Mouse (Mus musculus) cerebellum, adult 11-12 months (tissue): Measurements from ENCODE around the gene Rag1.

Experiments
- DNase-seq: peaks from one replicate; pipeline ENCODE4 v3.0.0; 2022

The Rag1 gene

GRCm38 (mm10) chr2:101649114-101649671 lies at the start of gene Rag1, which contains the start of gene B230118H07Rik:
Rag1 (minus strand) TSS chr2:101649501.
B230118H07Rik (minus strand) TSS chr2:101649532.
- DNase-seq = peak; percentile 89

DNA sequence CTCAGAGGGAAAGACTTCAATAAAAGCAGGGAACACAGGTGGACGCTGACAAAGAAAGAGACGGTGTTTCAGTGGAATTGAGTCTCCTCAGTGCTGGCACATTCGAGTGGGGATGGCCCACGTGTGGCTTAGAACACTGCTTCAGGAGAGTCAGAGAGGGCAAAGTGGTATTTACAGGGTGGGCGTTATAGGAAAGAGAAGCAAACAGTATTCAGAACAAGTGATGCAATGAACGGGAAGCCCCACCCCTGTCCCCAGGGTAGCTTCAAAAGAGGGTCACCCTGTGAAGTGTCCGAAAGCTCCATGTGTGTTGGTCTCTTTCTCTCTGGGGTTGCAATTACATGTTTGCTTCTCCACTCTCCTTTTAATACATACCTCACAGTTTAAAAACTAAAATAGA lies 46.3 kb upstream of the Rag1 start:
- DNase-seq = no peak

GRCm38 (mm10) chr2:101693577-101694215 lies 44.4 kb upstream of the Rag1 start:
- no peak for DNase-seq

GRCm38 (mm10) chr2:101693043-101693442 lies 43.7 kb upstream of the Rag1 start:
- DNase-seq = no peak

- no peak for DNase-seq
Observed at GRCm38 (mm10) chr2:101690252-101690827, 41.0 kb upstream of the Rag1 start.

DNA sequence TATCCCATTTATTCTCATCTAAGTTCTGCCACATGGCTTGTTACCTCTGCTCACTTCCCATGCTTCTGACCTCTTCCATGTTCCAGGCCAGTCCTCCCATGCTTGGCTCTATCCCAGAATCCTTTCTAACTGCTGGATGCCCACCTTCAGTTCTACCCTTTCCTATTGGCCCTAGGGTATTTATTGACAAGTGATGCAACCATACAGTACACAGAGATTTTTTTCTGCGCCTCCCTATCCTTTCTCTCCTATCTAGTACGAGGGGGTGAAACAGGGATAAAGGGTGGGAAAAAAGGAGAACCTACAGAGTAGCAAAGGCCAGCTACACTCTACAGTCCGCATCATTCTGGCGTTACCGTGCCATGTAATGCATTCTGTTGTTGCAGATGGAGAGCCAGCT lies 38.7 kb upstream of the Rag1 start:
- no peak for DNase-seq

- peak; percentile 24 for DNase-seq
Observed at GRCm38 (mm10) chr2:101684421-101684820, 35.1 kb upstream of the Rag1 start.

GRCm38 (mm10) chr2:101679164-101679784 lies 30.0 kb upstream of the Rag1 start:
- DNase-seq = no peak

DNA sequence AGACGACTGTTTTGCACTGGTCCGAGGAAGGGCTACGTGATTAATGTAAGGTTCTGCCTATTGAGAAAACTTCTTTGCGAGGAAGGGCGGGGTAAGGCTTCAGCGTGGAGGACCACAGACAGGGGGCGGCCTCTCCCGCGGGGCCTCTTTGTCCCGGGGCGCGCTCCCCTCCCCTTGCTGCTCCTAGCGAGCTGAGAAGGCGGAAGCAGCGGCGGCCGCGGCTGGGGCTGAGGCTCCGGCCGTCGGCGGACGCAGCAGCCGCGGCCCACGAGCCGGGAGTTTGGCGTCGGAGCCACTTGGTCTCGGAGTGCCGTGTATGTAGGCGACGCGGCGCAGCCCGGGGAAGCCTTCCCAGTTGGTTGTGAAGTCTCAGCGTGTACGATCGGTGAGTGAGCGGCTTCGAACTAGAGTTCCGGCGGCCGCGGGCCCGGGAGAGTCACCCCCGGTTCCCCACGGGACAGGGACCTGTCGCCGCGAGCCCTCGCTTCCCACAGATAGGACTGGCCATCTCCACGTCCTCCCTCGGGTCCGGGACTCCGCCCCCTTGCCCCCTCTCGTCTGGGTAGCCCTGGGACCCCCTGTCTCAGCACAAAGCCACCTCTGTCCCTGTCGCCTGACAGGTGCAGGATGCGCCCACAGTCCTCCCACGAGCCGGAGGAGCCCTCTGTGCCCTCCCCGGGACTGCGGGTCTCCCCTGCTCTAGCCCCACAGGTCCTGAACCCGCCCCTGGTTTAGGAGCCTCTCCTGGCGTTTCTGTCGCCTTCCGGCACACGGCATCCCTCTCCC lies 29.1 kb upstream of the Rag1 start, which contains the start of gene Traf6:
Gene Traf6 (plus strand): TSS at position 194 of the 786 bp plus-strand sequence.
- DNase-seq = peak; percentile 74

DNA sequence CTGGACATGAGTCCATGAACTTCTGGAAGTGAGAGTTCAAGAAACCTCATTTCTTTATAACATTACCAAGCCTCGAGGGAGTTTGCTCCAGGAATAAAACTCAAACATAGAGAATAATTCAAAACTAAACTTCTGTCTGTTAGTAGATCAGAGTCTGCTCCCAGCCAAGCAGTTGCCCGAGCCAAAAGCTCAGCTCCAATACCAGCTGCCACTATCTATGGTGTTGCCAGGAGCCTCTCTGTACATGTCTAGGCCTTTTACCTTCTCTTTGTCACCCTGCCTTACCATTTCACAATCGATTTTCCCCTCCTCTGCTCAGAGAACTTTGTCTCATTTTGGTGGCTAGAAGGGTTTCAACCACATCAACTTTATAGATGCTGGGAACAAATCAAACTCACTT lies 24.2 kb upstream of the Rag1 start:
- DNase-seq = peak; percentile 15

DNA sequence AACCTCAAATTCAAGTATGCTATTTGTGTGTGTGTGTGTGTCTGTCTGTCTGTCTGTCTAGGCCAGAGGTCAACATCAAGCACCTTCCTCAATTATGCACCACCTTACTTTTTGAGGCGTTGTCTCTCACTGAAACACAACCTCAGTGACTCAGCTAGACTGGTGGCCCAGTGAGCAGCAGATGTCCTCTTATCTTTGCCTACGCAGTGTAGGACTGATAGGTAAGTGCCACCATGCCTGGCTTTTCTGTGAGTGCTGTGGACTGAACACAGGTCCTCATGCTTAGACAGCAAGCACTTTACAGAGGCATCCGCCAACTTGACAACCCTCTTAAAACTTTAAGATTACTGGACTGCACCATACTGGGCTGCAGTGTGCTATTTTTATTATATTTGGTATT lies 19.4 kb upstream of the Rag1 start:
- DNase-seq = no peak

DNA sequence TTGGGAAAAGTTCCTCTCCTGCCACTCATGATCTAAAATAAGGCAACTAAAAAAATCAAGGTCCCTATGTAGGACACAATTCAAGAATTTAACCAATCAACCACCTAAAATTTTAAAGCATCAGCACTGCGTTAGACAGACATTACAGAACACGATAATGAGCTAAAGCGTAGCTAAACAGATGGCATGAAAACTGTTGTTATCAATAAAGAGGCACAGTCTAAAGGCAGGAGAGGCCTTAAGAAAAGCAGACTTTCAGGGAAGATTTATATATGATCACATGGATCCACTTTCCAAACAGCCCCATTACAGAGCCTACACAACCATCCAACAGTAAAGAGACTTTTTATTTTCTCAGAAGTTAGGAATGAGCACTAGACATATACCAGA lies 16.4 kb upstream of the Rag1 start:
- no peak for DNase-seq

DNA sequence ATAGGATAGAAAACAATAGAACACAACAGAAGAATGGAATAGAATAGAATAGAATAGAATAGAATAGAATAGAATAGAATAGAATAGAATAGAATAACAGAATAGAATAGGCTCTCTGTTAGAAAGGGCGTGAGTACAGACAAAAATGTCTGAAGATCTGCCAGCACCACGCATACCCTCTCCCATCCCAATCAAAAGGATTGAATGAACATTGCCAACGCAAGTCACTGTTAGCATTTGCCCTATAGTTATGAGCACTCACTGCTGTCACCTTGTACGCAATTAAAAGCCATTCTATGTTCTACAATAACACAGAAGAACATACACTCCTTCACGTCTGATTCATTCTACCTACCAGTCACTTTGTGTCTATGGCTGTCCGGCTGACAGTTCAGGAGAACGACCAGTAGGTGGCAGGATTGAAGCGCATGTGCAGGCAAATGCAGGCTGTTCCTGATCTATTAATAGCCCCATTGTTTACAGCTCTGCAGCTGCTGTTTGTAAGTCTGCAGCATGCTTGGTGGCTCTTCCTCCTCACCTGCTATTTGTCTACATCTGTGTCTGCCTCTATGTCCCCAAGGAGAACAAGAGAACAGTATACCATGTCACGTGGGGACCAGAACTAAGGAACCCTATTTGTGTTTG lies 15.9 kb upstream of the Rag1 start:
- peak; percentile 70 for DNase-seq

DNA sequence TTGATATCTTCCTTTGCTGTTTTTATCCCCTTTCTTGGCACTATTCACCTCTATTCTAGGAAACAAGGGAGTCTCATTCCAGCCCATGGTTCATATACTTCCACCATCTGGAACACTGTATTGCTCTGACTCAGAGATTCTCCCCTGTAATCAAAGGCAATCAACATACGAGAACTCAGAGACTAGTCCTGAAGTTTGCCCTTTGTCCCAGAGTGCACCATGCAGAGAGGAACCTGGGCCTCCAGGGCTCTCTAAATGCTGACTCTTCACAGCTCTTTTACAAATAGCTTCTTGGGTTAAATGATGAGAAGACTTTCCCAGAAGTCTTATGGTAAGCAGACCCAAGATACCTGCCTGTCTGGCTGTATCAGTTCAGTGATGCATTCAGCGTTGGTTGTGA lies 11.2 kb upstream of the Rag1 start:
- no peak for DNase-seq

DNA sequence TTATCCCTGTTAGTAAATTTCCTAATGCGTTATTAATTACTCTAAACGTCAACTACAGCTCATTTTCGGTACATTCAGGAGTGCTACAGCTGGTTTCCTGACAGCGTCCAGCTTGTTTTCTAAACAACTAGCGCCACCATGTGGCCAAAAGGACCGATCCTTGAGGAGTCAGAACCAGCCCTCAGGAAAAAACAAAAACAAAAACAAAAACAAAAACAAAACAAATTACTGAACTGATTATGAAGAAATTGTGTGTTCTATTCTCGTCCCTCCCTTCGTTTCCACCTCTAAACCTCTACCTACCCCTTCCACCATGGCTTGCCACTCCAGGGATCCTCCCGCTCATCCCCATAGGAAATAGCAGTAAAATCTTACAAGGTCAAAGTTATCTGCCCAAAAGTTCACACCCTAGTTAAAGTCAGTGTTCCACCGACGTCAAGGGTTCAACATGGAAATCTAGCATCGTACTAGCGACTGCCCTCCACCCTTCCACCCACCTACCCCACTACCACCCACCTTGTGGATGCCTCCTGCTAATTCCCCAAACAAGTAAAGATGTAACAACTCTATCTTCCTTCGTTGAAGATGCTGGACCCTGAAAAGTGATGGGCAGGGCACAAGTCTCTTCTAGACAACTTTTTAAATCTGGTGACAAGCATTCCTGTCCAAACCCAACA lies 3.8 kb upstream of the Rag1 start:
- peak; percentile 71 for DNase-seq

GRCm38 (mm10) chr2:101652204-101652920 lies 3.1 kb upstream of the Rag1 start:
- DNase-seq = no peak

DNA sequence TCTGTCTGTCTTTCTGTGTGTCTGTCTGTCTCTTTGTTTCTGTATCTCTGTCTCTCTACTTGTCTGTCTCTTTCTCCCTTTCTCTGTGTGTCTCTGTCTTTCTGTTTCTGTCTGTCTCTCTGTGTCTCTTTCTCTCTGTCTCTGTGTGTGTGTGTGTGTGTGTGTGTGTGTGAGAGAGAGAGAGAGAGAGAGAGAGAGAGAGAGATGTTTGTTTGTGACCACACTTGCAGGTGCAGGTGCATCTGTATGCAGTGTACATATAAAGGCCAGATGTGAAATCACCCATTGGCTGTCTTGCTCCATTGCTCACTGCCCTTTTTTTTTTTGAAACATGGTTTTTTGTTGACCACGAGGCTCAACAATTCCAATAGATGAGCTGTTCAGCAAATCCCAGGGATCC lies 1.1 kb upstream of the Rag1 start:
- DNase-seq = no peak

GRCm38 (mm10) chr2:101648361-101648760 lies 940 bp downstream of the Rag1 start:
- no peak for DNase-seq

DNA sequence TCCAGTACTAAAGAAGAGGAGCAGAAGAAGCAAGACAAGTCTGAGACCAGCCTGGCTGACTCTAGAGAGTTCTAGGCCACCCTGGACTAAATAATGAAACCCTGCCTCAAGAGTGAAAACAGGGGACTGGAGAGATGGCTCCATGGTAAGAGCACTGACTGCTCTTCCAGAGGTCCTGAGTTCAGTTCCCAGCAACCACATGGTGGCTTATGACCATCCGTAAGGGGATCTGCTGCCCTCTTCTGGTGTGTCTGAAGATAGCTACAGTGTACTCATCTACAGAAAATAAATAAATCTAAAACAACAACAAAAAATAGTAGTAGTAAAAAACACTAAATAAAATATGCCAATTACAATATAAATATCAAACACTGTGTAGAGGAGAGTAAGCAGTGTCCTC lies 3.5 kb downstream of the Rag1 start:
- no peak for DNase-seq

DNA sequence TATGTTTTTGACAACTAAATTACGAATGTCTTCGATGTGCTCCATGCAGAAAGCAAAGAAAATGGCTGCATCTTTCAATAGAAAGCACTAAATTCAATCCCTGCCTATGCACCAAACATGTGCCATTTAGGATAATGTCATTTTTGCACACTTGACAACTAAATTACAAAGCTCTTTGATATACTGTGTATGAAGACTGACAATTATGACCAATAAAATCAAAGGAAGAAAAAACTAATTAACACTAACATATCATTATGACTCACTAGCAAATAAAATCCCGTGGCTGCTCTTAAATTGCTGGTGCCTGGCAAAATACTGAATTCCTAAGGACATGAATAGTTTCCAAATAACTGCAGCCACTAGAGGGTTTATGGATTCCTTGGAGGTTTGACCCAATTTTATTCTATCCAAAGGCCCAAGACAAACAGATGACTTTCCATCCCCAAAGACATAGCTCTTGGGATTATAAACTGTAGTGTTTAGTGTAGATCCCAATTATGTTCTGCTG lies 9.4 kb downstream of the Rag1 start:
- DNase-seq = no peak
